Mouse (Mus musculus) heart, embryonic 14.5 days (tissue): ENCODE measurements around the gene Mical1. TPM values are rescaled to one million over a fixed set of nuclear protein-coding genes. Genes with fewer than 3 reads are reported as not detected.

Experiments
- ATAC-seq: fragments of 200-750 bp; cut with Nextera tagmentation; 2 replicates; pipeline ENCODE4 v1.8.0; 2017; ENCODE audit warnings: low read depth, moderate TSS enrichment; ENCODE audit not compliant: insufficient number of reproducible peaks, insufficient read depth, low FRiP score
- H3K27ac ChIP-seq, 2 experiments: fragments of 200-500 bp in 1 of 2; fragments of 300-500 bp in 1 of 2; sonication (generic) in 1 of 2; replicated peaks in 1 of 2; 2 replicates each; pipeline ENCODE4 v1.5.1; 2012 to 2014; ENCODE audit warnings: low read depth in 2 of 2, low read length in 2 of 2, control low read depth in 1 of 2, mild to moderate bottlenecking in 1 of 2, mixed read lengths in 1 of 2; ENCODE audit not compliant: control insufficient read depth in 1 of 2, insufficient read depth in 1 of 2
- H3K27me3 ChIP-seq: fragments of 300-500 bp; sonication (generic); 2 replicates; pipeline ENCODE4 v1.6.1; 2014; ENCODE audit warnings: mild to moderate bottlenecking, low read length, control low read depth; ENCODE audit not compliant: control insufficient read depth, insufficient read depth
- H3K36me3 ChIP-seq: fragments of 300-500 bp; sonication (generic); 2 replicates; pipeline ENCODE4 v1.6.1; 2014; ENCODE audit warnings: mild to moderate bottlenecking, control low read depth, low read length, mixed read lengths; ENCODE audit not compliant: control insufficient read depth, insufficient read depth
- H3K4me1 ChIP-seq, 2 experiments: fragments of 200-500 bp in 1 of 2; fragments of 300-500 bp in 1 of 2; sonication (generic) in 1 of 2; 2 replicates each; pipeline ENCODE4 v1.6.1; 2012 to 2014; ENCODE audit warnings: low read length in 2 of 2, control low read depth in 1 of 2, mixed read lengths in 1 of 2; ENCODE audit not compliant: control insufficient read depth in 2 of 2, insufficient read depth in 2 of 2
- H3K4me2 ChIP-seq: fragments of 300-500 bp; sonication (generic); 2 replicates; pipeline ENCODE4 v1.6.1; 2014; ENCODE audit warnings: mild to moderate bottlenecking, low read length
- H3K4me3 ChIP-seq, 2 experiments: fragments of 200-500 bp in 1 of 2; fragments of 300-500 bp in 1 of 2; sonication (generic) in 1 of 2; 2 replicates each; pipeline ENCODE4 v1.5.1; 2012 to 2014; ENCODE audit warnings: low read length in 2 of 2, mild to moderate bottlenecking in 2 of 2, control low read depth in 1 of 2, low read depth in 1 of 2, moderate library complexity in 1 of 2; ENCODE audit not compliant: control insufficient read depth in 1 of 2, insufficient read depth in 1 of 2
- H3K9ac ChIP-seq: fragments of 300-500 bp; sonication (generic); 2 replicates; pipeline ENCODE4 v1.6.1; 2014; ENCODE audit warnings: mild to moderate bottlenecking, low read length
- H3K9me3 ChIP-seq: fragments of 300-500 bp; sonication (generic); 2 replicates; pipeline ENCODE4 v1.6.1; 2016; ENCODE audit warnings: low read length, control low read depth; ENCODE audit not compliant: control insufficient read depth
- WGBS: fragments of 180-500 bp; shearing (Covaris S2); extraction: QIAGEN DNeasy Blood & Tissue Kit; methylation state at CpG from one replicate; pipeline ENCODE4 v1.1.7; 2014; 5-methylcytosine and 5-hydroxymethylcytosine counted together
- polyA plus RNA-seq: library from polyadenylated mRNA; unstranded; fragments of >200 nt; fragmentation: Nextera tagmentation; extraction: Ambion mirVana; gene quantifications from 2 replicates; pipeline ENCODE4 v1.2.1, GENCODE M21; 2014

Gene Mical1
- 31.8 and 32.1 TPM in 2 replicates for polyA plus RNA-seq

- Histone ChIP-seq H3K4me2 (peak within 1 kb of the TSS; percentile 95), H3K9ac (peak within 1 kb of the TSS; percentile 88), H3K4me1 (peaks cover 35 to 58% of the 10 kb centered on the region in 2 experiments), H3K9me3 (no peaks in the 10 kb centered on the region), H3K4me3 (peak within 1 kb of the TSS; percentile 62 to 77), H3K36me3 (peaks cover 33% of the 10 kb centered on the region), H3K27me3 (no peaks in the 10 kb centered on the region), H3K27ac (peak within 1 kb of the TSS; percentile 76 to 95)
- 0% methylated on average over 35 of the region's 35 CpGs for WGBS
- ATAC-seq: peak; percentile 78
Observed at GRCm38 (mm10) chr10:41476171-41477017, at the start of gene Mical1. TSS of gene Mical1 (plus strand) at chr10:41476314.

GRCm38 (mm10) chr10:41426368-41426767, 49.7 kb upstream of the Mical1 start:
- ATAC-seq: no peak
- Histone ChIP-seq H3K27me3 (no peaks in the 10 kb centered on the region; the same call in 1 of the 2 replicates), H3K27ac (no peak overlapping the region), H3K4me1 (no peaks in the 10 kb centered on the region), H3K36me3 (no peaks in the 10 kb centered on the region), H3K4me2 (no peak overlapping the region), H3K4me3 (no peak overlapping the region), H3K9me3 (no peaks in the 10 kb centered on the region), H3K9ac (no peak overlapping the region)
- WGBS: 51% methylated on average over 6 of the region's 6 CpGs

- Histone ChIP-seq H3K4me3 (no peak overlapping the region), H3K27ac (no peak overlapping the region), H3K4me1 (no peaks in the 10 kb centered on the region), H3K9ac (no peak overlapping the region), H3K9me3 (no peaks in the 10 kb centered on the region), H3K36me3 (no peaks in the 10 kb centered on the region), H3K27me3 (no peaks in the 10 kb centered on the region), H3K4me2 (no peak overlapping the region)
- WGBS: 23% methylated on average over 4 of the region's 4 CpGs
- no peak for ATAC-seq
Observed at GRCm38 (mm10) chr10:41434624-41435023, 41.5 kb upstream of the Mical1 start.

GRCm38 (mm10) chr10:41435141-41435540, 41.0 kb upstream of the Mical1 start:
- H3K9ac ChIP-seq: no peak overlapping the region

GRCm38 (mm10) chr10:41448216-41448615, 27.9 kb upstream of the Mical1 start:
- WGBS: 85% methylated on average over 1 of the region's 1 CpGs
- ATAC-seq: no peak

More at GRCm38 (mm10) chr10:41435141-41435540, 41.0 kb upstream of the Mical1 start:
- H3K4me1 ChIP-seq: no peaks in the 10 kb centered on the region
- no peaks in the 10 kb centered on the region for H3K9me3 ChIP-seq
- H3K27ac ChIP-seq: no peak overlapping the region
- no peaks in the 10 kb centered on the region for H3K27me3 ChIP-seq
- no peaks in the 10 kb centered on the region for H3K36me3 ChIP-seq
- H3K4me3 ChIP-seq: no peak overlapping the region
- no peak for ATAC-seq
- no peak overlapping the region for H3K4me2 ChIP-seq
- WGBS: 7% methylated on average over 3 of the region's 3 CpGs

GRCm38 (mm10) chr10:41449684-41450083, 26.4 kb upstream of the Mical1 start:
- Histone ChIP-seq H3K4me3 (peak overlapping the region; percentile 80 to 87; a peak in 3 of 4 replicates), H3K9me3 (no peaks in the 10 kb centered on the region), H3K27me3 (no peaks in the 10 kb centered on the region), H3K4me2 (peak overlapping the region; percentile 68), H3K27ac (peak overlapping the region; percentile 69 to 72), H3K4me1 (peaks cover 8 to 12% of the 10 kb centered on the region in 2 experiments), H3K36me3 (peaks cover 19% of the 10 kb centered on the region), H3K9ac (peak overlapping the region; percentile 92)
- ATAC-seq: 0 out of 2 replicates have a peak, but pooled peaks have one; percentile 10
- WGBS: 18% methylated on average over 14 of the region's 14 CpGs

More at GRCm38 (mm10) chr10:41448216-41448615, 27.9 kb upstream of the Mical1 start:
- H3K9ac ChIP-seq: no peak overlapping the region
- H3K4me3 ChIP-seq: no peak overlapping the region
- H3K27ac ChIP-seq: no peak overlapping the region
- peaks cover 6 to 8% of the 10 kb centered on the region in 2 experiments for H3K4me1 ChIP-seq
- peaks cover 15% of the 10 kb centered on the region for H3K36me3 ChIP-seq
- H3K27me3 ChIP-seq: no peaks in the 10 kb centered on the region
- no peaks in the 10 kb centered on the region for H3K9me3 ChIP-seq
- no peak overlapping the region for H3K4me2 ChIP-seq

- peak within 1 kb of the TSS; percentile 92 for H3K9ac ChIP-seq
- H3K4me2 ChIP-seq: peak within 1 kb of the TSS; percentile 68
- no peaks in the 10 kb centered on the region for H3K27me3 ChIP-seq
- peaks cover 22% of the 10 kb centered on the region for H3K36me3 ChIP-seq
- peak; percentile 93 for ATAC-seq
- peaks cover 8 to 12% of the 10 kb centered on the region in 2 experiments for H3K4me1 ChIP-seq
- H3K9me3 ChIP-seq: no peaks in the 10 kb centered on the region
- H3K27ac ChIP-seq: peak within 1 kb of the TSS; percentile 69 to 72
- WGBS: 1% methylated on average over 49 of the region's 49 CpGs
- peak within 1 kb of the TSS; percentile 80 to 87 for H3K4me3 ChIP-seq
Observed at GRCm38 (mm10) chr10:41450137-41450670, 25.9 kb upstream of the Mical1 start, which contains the start of gene Zbtb24. TSS of gene Zbtb24 (plus strand) at chr10:41450383.
